Mouse (Mus musculus) ES-E14 (cell line): ENCODE measurements at regions not wholly inside any gene's neighbourhood (a gene's known extent, or its start where the extent isn't known, plus 50 kb on each side); places are given as distances from the start of the nearest gene placed in this dataset.

Source experiments
- DNase-seq: peaks from one replicate; pipeline ENCODE4 v3.0.0-alpha.2; 2013; ENCODE audit warnings: low read depth, low spot score
- H3K27ac ChIP-seq: 2 replicates; pipeline ENCODE4 v1.5.1; 2012; ENCODE audit warnings: low read depth, mild to moderate bottlenecking, low read length, moderate library complexity, mixed read lengths; ENCODE audit not compliant: poor library complexity, insufficient read depth, severe bottlenecking
- H3K36me3 ChIP-seq: 2 replicates; pipeline ENCODE4 v1.6.1; 2012; ENCODE audit warnings: mild to moderate bottlenecking, low read length, moderate library complexity, mixed read lengths; ENCODE audit not compliant: control insufficient read depth, poor library complexity, insufficient read depth, severe bottlenecking
- H3K4me1 ChIP-seq, 2 experiments: fragments of 150-350 bp in 1 of 2; sonication (generic) in 1 of 2; 2 replicates each; pipeline ENCODE4 v1.6.1; 2012; ENCODE audit warnings: low read length in 2 of 2, mild to moderate bottlenecking in 1 of 2, mixed read lengths in 1 of 2; ENCODE audit not compliant: control insufficient read depth in 2 of 2, insufficient read depth in 2 of 2, poor library complexity in 1 of 2
- H3K4me3 ChIP-seq, 2 experiments: fragments of 150-350 bp in 1 of 2; sonication (generic) in 1 of 2; 2 replicates each; pipeline ENCODE4 v1.5.1; 2012; ENCODE audit warnings: low read length in 2 of 2, low read depth in 1 of 2, mild to moderate bottlenecking in 1 of 2, mixed read lengths in 1 of 2; ENCODE audit not compliant: insufficient read depth in 1 of 2, poor library complexity in 1 of 2, severe bottlenecking in 1 of 2
- H3K9ac ChIP-seq: 2 replicates; pipeline ENCODE4 v1.6.1; 2012; ENCODE audit warnings: low read depth, mild to moderate bottlenecking, low read length, mixed read lengths; ENCODE audit not compliant: poor library complexity, insufficient read depth, severe bottlenecking
- H3K9me3 ChIP-seq: fragments of 150-350 bp; sonication (generic); 2 replicates; pipeline ENCODE4 v1.6.1; 2012; ENCODE audit warnings: low read depth, mild to moderate bottlenecking, low read length; ENCODE audit not compliant: control insufficient read depth, insufficient read depth
- CHD2 ChIP-seq: IDR thresholded peaks from 2 replicates; pipeline ENCODE4 v1.6.1; 2014; ENCODE audit warnings: mild to moderate bottlenecking, low read depth, low read length, inconsistent platforms
- HCFC1 ChIP-seq: IDR thresholded peaks from 2 replicates; pipeline ENCODE4 v1.6.1; 2012; ENCODE audit warnings: low read length, inconsistent platforms, borderline replicate concordance; ENCODE audit not compliant: insufficient read depth
- MAFK ChIP-seq: IDR thresholded peaks from 2 replicates; pipeline ENCODE4 v1.6.1; 2014; ENCODE audit warnings: mild to moderate bottlenecking, low read depth, low read length, inconsistent platforms; ENCODE audit not compliant: insufficient read depth
- ZC3H11A ChIP-seq: IDR thresholded peaks from 2 replicates; pipeline ENCODE4 v1.6.1; 2012; ENCODE audit warnings: low read depth, mild to moderate bottlenecking, inconsistent platforms, low read length, borderline replicate concordance
- ZNF384 ChIP-seq: IDR thresholded peaks from 2 replicates; pipeline ENCODE4 v1.6.1; 2012; ENCODE audit warnings: low read depth, low read length, inconsistent platforms
- in situ Hi-C, 2 experiments: fragments of 600-800 bp; cut with MboI; formaldehyde crosslinking; loops; one replicate each; pipeline ENCODE4 v1.15.1; 2025; ENCODE audit warnings: low sequenced_read_pairs in 2 of 2, inconsistent platforms in 1 of 2; ENCODE audit not compliant: unreplicated experiment in 2 of 2

DNA sequence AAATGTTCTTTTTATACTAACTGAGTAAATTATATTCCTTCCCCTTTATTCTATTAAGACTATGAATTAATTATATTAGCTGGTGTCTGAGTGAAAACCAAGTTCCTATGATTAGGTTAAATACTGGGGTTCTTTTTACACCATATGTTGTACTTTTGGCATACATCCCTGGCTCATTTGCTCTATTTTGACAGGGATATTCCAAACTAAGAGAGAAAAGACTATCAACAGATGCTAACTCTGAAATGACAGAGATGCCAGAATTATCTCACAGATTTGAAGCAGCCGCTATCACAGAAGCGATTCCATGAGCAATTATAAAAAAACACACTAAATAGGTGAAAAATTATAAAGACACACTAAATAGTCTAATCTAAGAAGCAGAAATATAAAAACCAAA, 119.0 kb upstream of the Irx4 start:
- H3K36me3 ChIP-seq: no peaks in the 10 kb centered on the region
- H3K9ac ChIP-seq: no peak overlapping the region
- in situ Hi-C loops: no loop called here
- H3K9me3 ChIP-seq: no peaks in the 10 kb centered on the region
- TF ChIP-seq MAFK: no peak
- no peak for TF ChIP-seq ZC3H11A
- TF ChIP-seq HCFC1: no peak
- TF ChIP-seq ZNF384: no peak
- no peak for TF ChIP-seq CHD2
- no peak for DNase-seq
- no peaks in the 10 kb centered on the region for H3K4me1 ChIP-seq
- H3K27ac ChIP-seq: no peak overlapping the region
- no peak overlapping the region for H3K4me3 ChIP-seq

DNA sequence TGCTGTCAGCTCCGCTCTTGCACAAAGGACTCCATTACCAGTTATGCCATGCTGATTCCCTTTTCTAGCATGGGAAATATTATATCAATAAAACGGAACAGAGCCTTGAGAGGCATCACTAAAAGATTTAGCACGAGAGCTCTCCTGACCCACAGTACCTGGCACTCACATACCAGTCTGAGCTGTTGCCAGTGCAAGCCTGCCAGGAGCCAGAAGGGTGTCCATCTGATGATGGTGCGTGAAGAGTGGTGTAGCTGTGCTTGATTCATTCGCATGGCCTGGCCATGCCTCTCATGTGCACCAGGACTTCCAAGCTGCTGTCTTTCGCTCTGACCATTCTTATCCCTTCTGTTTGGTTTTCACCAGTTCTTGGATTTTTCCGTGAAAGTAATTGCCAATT, 102.3 kb upstream of the Irx4 start:
- no peak for DNase-seq
- Histone ChIP-seq H3K9me3 (no peaks in the 10 kb centered on the region), H3K9ac (no peak overlapping the region), H3K4me3 (no peak overlapping the region), H3K27ac (no peak overlapping the region), H3K4me1 (no peaks in the 10 kb centered on the region; a peak in 1 of 4 replicates), H3K36me3 (no peaks in the 10 kb centered on the region)
- no peak for TF ChIP-seq CHD2
- no peak for TF ChIP-seq HCFC1
- no peak for TF ChIP-seq ZNF384
- in situ Hi-C loops: no loop called here

DNA sequence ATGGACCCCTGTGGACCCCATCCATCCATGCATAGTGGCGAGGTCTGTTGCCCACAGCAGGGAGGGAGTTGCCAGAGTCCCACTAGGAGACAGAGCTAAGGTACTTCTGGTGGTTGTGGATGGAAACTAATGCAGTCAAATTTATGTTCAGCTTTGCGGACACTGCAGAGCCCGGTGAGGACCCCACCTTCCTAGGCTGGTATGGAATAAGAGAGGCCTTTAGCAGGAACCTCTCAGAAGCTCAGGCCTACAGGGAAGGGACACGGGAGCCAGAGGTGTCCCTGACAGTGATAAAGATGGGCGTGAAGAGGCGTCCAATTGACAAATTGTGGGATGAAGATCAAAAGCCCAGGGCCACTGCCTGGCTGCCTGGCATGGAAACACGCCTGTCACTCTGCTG, 100.8 kb upstream of the Irx4 start:
- Histone ChIP-seq H3K9me3 (no peaks in the 10 kb centered on the region), H3K9ac (no peak overlapping the region), H3K4me1 (no peaks in the 10 kb centered on the region; a peak in 1 of 4 replicates), H3K4me3 (no peak overlapping the region), H3K27ac (no peak overlapping the region), H3K36me3 (no peaks in the 10 kb centered on the region)
- in situ Hi-C loops: no loop called here
- DNase-seq: no peak
- no peak for TF ChIP-seq MAFK
- TF ChIP-seq ZNF384: no peak
- no peak for TF ChIP-seq HCFC1
- no peak for TF ChIP-seq CHD2
- TF ChIP-seq ZC3H11A: no peak

DNA sequence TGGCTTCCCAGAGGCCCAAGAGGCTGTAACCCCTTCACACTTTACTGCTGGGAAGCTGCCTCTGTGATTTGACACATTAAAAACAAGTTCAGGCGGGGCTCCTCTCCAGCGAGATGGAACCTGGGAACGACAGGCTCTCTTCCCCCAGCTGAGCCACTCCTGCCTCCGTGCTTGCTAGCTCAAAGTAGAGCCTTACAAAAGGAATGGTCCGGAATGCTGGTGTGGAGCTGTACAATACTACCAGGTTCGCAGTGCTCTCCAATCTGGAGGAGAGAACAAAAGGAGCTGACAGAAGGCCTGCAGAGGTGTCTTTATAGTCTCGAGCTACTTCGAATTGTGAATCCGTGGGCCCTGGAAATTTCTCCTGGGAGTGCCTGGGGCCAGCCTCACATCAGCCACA, 100.4 kb upstream of the Irx4 start:
- in situ Hi-C loops: no loop called here
- Histone ChIP-seq H3K4me1 (no peaks in the 10 kb centered on the region; a peak in 1 of 4 replicates), H3K9ac (no peak overlapping the region), H3K27ac (no peak overlapping the region), H3K36me3 (no peaks in the 10 kb centered on the region), H3K4me3 (peak overlapping the region; percentile 48 to 76; a peak in 2 of 4 replicates), H3K9me3 (no peaks in the 10 kb centered on the region)
- no peak for DNase-seq
- TF ChIP-seq ZC3H11A: no peak

DNA sequence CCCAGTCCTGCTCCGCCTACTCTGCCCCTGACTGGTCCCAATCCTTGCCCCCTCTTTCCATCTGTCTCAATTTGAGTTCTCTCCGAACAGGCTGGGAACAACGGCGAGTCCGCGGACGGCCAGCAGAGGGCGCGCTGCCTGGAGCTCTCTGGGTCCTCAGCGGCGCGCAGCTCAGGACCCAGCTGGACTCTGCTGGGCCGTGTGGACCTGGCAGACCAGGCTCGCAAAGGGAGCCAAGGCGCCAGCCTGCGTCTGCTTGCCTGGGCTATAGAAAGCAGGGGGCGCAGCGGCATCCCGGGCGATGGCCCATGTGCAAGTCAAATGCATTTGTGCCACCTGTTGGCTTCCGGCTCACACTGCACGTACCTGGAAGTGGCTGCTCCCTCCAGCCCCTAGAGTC, 100.0 kb upstream of the Irx4 start:
- Histone ChIP-seq H3K36me3 (no peaks in the 10 kb centered on the region), H3K27ac (no peak overlapping the region), H3K4me3 (peak overlapping the region; percentile 48 to 76), H3K9ac (no peak overlapping the region), H3K4me1 (no peaks in the 10 kb centered on the region; a peak in 1 of 4 replicates), H3K9me3 (no peaks in the 10 kb centered on the region)
- peak; percentile 61 for DNase-seq
- TF ChIP-seq HCFC1 (no peak), ZNF384 (no peak), MAFK (no peak), CHD2 (no peak), ZC3H11A (peak; percentile 27; the same call in 1 of the 2 replicates)
- in situ Hi-C loops: no loop called here
